Mouse (Mus musculus) right cerebral cortex, postnatal 25 days (tissue): ENCODE measurements around the gene Arf1.
A peak's percentile ranks its signal among the peaks of the same experiment; 100 is the strongest.
"Not testable (repeated sequence)": the region's sequence is repeated elsewhere in the genome, so short reads cannot be mapped to it uniquely, and the experiment has no call there.

ENCODE experiments used
- DNase-seq: peaks from one replicate; pipeline ENCODE4 v3.0.0; 2022

Arf1 gene

GRCm38 (mm10) chr11:59225167-59225566, 2.9 kb downstream of the Arf1 start:
- DNase-seq, result no peak

DNA sequence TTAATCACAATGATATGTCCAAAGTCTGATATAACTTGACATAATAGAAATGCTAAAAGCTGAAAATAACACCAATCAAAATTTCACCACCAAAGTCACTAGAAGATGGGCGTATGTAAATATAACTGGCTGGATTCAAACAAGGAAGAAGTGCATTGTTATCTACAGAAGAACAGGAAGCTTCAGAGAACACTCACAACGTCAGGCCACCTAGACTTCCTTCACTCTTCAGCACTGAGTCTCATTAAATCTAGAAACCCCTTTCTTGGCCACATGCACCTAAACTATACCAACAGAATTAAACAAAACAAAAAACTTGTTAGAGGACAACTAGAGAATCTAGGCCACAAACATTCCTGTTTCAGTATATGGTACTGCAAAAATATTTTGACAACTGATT, 3.6 kb downstream of the Arf1 start:
- DNase-seq, result no peak

DNA sequence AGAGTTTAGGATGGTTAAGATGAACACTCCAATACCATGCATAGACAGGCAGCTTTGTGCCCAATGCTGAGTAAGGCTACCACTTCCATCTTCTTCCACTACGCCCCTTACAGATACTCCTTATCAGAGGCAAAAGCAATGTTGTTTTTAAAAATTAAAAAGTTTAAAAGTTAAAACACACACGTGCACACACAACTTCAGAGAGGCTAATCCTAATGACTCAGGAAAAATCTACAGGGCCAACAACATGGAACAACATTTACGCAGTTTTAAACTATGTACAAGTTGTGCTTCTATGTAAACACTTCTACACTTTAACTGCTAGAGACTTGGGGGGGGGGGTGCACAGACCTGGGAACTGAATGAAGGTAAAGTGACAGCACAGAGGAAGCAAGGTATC, 4.0 kb downstream of the Arf1 start:
- no peak for DNase-seq

DNA sequence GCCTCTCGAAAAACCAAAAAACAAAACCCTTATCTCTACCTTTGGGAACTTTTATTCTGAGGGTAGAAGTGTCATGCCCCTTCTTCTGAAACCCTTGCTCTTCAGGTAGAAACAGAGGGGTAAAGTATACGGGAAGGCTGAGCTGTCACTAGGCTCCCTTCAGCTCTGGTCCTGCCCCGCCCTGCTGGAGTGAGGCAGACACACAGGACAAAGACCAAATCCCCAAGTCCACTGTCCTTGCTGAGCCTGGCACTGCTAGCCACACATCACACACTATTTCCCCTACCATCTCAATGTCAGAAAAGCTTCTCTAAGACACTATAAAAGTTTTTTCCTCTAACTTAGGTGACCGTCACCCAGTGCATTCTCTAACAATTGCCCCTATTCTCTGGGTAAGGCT, 5.8 kb downstream of the Arf1 start:
- no peak for DNase-seq

DNA sequence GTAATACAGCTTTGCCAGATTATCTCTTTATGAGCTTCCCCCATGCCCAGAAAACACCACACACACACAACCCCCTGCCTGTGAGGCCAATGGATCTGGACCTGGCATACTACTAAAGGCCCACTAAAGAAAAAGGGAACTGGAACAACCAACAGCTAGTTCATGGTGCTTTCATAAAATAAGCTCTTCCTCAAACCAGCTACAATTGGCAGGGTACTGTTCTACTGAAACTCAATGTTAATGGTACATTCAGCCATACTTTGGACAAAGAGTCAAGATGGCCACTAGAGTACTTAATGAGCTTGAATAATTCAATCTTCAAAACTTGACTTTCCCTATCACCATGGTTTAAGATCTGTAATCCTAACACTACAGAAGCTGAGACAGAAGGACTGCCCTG, 6.5 kb downstream of the Arf1 start:
- no peak for DNase-seq

DNA sequence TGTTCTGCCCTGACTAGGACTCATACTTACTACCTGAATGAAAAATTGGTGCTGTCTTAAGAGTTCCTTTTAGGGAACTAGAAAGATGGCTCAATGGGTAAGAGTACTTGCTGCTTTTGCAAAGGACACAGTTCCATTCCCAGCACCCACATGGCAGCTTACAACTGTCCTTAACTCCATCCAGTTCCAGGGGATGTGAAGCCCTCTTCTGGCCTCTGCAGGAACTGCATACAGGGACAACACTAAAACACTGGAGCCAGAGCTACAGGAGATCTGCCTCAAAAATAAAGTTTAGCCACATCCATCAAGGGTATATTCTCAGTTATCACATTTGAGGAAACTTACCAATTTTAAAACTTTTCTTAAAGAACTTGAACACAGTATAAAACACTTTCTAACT, 9.0 kb downstream of the Arf1 start:
- DNase-seq, result no peak

- no peak for DNase-seq
These were observed 9.6 kb downstream of the Arf1 start for GRCm38 (mm10) chr11:59218389-59218998.

DNA sequence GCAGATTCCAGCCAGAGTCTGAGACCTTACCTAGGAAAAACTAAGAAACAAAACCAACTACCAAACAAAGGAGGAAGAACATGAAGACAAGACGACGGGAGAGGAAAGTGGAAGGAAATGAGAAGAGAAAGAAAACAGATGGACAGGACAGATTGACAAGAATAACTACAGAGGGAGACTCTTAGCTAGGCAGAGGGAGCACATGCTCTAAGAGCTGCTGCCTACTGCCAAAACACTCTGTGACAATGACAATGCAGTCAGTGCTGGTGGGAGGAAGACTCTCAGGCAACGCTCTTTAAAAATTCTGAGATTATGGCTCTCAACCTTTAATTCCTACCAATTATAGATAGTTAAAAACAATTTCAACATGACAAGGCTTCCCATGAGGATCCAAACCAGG, 11.1 kb downstream of the Arf1 start:
- no peak for DNase-seq

DNA sequence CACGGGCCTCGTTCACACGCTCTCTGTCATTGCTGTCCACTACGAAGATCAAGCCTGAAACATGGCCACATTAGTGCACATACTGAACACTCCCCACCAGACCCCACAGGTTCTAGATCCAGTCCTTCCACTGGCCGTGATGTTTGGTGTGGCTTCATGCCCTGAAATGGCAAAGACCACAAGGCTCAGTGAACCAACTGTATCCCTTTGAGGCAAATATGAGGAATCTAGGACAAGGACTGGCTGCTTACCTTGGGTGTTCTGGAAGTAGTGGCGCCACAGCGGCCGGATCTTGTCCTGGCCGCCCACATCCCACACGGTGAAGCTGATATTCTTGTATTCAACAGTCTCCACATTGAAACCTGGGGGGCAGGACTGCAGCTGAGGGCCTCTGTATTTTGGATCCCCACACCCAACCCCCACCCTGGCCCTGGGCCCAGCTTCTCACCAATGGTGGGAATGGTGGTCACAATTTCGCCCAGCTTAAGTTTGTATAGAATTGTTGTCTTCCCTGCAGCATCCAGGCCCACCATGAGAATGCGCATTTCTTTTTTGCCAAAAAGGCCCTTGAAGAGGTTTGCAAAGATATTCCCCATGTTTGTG, 15.1 kb downstream of the Arf1 start:
- DNase-seq, result no peak

GRCm38 (mm10) chr11:59212320-59212719, 15.8 kb downstream of the Arf1 start:
- DNase-seq, result not testable (repeated sequence)

DNA sequence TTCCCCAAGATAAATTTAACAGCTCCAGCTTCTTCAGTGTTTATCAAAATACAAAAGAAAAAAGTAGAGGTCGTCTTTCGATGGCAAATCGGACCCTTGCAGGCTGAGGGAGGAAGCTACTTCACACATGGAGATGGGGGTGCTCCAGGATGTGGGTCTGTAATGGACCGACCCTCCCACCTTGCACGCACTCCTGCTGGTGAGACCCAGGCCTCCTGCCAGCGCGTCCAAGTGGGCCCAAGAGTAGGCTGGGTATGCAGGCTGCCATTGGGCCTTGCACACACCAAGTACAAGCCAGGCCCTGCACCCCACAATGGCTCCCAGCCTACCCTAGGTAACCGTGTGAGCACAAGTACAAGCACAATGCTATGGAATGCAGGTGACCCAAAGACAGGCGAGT, 16.5 kb downstream of the Arf1 start:
- DNase-seq, result not testable (repeated sequence)

- DNase-seq, result no peak
These were observed 18.1 kb downstream of the Arf1 start for GRCm38 (mm10) chr11:59210020-59210419.

DNA sequence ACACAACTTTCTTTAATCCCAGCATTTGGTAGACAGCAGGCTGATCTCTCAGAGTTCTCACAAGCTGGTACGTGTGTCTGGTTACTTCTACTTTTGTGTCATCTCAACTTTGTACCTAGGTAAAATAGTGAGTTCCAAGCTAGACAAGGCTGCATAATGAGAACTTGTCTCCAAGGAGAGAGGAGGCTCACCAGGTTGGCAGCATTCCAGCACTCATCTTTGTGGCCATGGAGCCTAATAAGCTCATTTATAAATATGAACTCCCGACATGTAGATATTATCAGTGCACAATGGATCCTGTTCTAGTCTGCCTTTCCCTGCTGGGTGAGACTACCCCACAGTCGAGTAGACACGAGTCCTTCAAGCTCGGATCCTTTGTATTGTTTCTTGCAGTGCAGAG, 18.5 kb downstream of the Arf1 start:
- no peak for DNase-seq

DNA sequence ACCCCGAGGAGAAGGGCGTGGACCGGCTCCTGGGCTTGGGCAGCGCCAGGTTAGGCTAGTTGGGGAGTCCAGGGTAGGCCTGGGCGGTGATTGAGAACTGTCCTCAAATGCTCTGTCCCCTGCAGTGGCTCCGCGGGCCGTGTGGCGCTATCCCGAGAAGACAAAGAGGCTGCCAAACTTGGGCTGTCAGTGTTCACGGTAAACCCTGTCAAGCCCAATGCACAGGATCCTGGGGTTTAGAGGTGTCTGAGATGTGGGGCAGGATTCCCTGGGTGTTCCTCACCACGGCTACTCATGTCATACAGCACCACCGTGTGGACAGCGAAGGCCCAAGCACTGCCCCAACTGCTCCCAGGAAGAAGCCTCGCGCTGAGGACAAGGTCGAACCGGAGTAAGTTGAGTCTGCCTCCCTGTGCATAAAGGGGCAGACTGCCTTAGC, 19.0 kb downstream of the Arf1 start:
- DNase-seq, result peak; percentile 52

DNA sequence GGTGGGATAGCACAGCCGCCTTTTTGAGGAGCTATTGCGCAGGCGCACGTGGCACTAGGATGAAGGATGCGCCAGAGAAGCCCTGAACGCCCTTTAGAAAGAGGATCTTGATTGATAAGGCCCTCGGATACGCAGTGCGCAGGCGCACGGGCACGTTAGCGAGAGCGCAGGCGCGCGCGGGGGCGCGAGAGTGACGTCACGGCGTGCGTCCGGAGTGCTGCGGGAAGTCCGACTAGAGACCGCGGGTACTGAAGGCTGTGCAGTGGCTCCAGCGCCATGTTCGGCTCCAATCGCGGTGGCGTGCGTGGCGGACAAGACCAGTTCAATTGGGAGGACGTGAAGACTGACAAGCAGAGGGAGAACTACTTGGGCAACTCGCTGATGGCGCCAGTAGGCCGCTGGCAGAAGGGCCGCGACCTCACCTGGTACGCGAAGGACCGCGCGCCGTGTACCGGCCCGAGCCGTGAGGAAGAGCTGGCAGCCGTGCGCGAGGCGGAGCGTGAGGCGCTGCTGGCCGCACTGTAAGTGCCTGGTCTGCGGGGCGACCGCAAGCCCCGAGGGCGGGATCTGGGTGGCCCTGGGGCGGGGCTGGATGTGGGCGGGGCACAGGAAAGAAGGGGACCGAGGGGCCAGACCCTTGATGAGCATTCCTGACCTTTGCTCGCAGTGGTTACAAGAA, 19.8 kb downstream of the Arf1 start, which contains the start of gene 2310033P09Rik:
Gene 2310033P09Rik, plus strand, starts transcription at position 169 of the 679 bp plus-strand sequence.
- peak; percentile 96 for DNase-seq

DNA sequence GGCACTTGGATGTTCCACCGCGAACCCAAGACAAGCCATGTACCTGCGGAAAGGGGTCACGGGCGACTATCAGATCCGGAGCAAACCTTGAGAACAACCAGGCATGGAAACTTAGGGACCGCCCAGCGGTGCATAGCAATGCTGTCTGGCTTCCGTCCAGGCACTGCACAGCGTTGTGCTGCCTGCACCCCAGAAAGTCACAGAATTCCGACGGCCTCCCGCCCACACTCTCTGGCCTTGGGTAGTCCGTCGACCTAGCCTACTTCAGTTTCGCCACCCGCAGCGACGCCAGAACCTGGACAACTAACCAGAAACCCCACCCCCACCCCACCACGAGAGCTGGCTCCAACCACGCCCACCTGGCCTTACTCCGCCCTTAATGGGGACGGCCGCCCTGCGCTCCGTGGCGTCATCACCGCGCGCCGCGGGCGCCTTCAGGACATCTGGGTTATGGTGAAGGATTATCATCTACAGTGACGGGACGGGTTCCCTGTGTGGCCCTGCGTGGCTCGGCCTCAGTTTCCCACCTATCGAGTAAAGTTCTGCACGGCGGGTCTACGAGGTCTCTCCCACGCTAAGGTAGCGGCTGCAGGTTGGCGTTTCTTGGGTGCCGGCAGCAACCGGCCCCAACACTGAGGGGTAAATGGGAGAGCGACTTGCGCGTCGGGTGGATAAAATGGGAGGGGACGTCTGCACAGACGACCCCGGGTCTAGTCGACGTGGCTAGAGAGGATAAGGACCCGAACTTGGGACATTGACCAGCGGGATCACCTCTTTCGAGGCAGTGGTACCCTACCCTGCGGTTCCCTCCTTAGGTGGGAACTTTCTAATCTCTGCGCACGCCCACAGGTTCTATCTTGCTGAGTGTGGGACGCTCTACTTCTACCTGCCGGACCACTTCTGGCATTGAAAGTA, 25.7 kb downstream of the Arf1 start, which contains the start of gene Mrpl55:
Gene Mrpl55, plus strand, starts transcription at position 406 of the 915 bp plus-strand sequence.
- peak; percentile 91 for DNase-seq

- DNase-seq, result no peak
These were observed 26.7 kb downstream of the Arf1 start for GRCm38 (mm10) chr11:59201216-59202002.

GRCm38 (mm10) chr11:59196230-59196629, 31.8 kb downstream of the Arf1 start:
- no peak for DNase-seq

- no peak for DNase-seq
These were observed 36.0 kb downstream of the Arf1 start, which contains the start of gene Guk1 for GRCm38 (mm10) chr11:59192059-59192386. Guk1 (minus strand) TSS chr11:59192212.

DNA sequence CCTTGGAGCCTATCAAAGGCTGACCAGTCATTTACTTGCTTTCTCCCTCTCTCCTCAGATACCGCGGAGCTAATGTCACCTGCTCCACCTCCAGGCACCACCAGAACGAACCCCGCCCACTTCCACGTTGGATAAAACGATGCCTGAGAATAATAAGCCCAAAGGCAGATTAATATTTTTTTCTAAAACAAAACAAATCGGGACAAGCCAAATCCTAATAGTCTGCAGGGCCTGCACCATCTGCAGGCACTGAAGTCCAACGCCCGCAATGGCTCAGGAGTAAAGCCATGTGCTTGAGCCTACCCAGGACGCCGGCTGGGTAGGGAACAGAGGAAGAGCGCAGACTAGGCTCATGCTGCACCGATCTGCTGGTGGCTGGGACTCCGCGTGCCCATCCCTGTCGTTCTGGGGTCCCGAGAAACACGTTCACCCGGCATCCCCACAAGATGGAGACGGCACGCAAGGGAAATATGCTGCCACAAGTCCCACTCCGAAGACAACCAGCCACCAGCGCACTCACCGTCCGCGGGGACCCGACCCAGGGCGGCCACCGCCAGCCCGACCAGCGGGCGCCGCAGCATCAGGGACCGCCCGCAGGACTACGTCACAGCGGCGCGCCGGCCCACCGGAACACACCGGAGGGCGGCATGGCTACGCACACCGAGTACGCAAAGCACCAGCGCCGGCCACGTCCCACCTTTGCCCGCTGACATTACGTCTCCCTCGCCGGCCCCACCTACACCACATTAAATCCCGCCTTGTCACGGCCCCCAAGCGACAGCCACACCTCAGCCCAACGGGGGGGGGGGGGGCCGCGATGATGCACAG, 36.6 kb downstream of the Arf1 start:
- peak; percentile 95 for DNase-seq

- DNase-seq, result no peak
These were observed 40.4 kb downstream of the Arf1 start for GRCm38 (mm10) chr11:59187706-59188105.
